Mouse (Mus musculus) lung, embryonic 16.5 days (tissue): Measurements from ENCODE around the gene Akap13. TPM values are rescaled to one million over a fixed set of nuclear protein-coding genes. Genes with fewer than 3 reads are reported as not detected.

Experiments
- ATAC-seq: fragments of 200-750 bp; cut with Nextera tagmentation; 2 replicates; pipeline ENCODE4 v1.8.0; 2017; ENCODE audit warnings: low read depth, mild to moderate bottlenecking, moderate library complexity
- H3K27ac ChIP-seq: fragments of 300-500 bp; sonication (generic); 2 replicates; pipeline ENCODE4 v1.5.1; 2014; ENCODE audit warnings: mild to moderate bottlenecking, control low read depth, low read length
- H3K27me3 ChIP-seq: fragments of 300-500 bp; sonication (generic); 2 replicates; pipeline ENCODE4 v1.6.1; 2014; ENCODE audit warnings: low read depth, low read length, mixed read lengths; ENCODE audit not compliant: control insufficient read depth, insufficient read depth
- H3K36me3 ChIP-seq: fragments of 300-500 bp; sonication (generic); 2 replicates; pipeline ENCODE4 v1.6.1; 2014; ENCODE audit warnings: low read length; ENCODE audit not compliant: control insufficient read depth, insufficient read depth
- H3K4me1 ChIP-seq: fragments of 300-500 bp; sonication (generic); replicated peaks from 2 replicates; pipeline ENCODE4 v1.6.1; 2014; ENCODE audit warnings: low read length, mixed read lengths; ENCODE audit not compliant: control insufficient read depth, insufficient read depth
- H3K4me2 ChIP-seq: fragments of 300-500 bp; sonication (generic); 2 replicates; pipeline ENCODE4 v1.6.1; 2014; ENCODE audit warnings: low read depth, low read length, control low read depth
- H3K4me3 ChIP-seq: fragments of 300-500 bp; sonication (generic); 2 replicates; pipeline ENCODE4 v1.5.1; 2014; ENCODE audit warnings: mild to moderate bottlenecking, low read length, control low read depth
- H3K9ac ChIP-seq: fragments of 300-500 bp; sonication (generic); 2 replicates; pipeline ENCODE4 v1.6.1; 2014; ENCODE audit warnings: low read length, control low read depth
- H3K9me3 ChIP-seq: fragments of 300-500 bp; sonication (generic); 2 replicates; pipeline ENCODE4 v1.6.1; 2016; ENCODE audit warnings: low read length; ENCODE audit not compliant: control insufficient read depth
- WGBS: fragments of 180-500 bp; shearing (Covaris S2); extraction: QIAGEN DNeasy Blood & Tissue Kit; methylation state at CpG from one replicate; pipeline ENCODE4 v1.1.7; 2014; 5-methylcytosine and 5-hydroxymethylcytosine counted together
- polyA plus RNA-seq: library from polyadenylated mRNA; unstranded; fragments of >200 nt; fragmentation: Nextera tagmentation; extraction: Ambion mirVana; gene quantifications from 2 replicates; pipeline ENCODE4 v1.2.1, GENCODE M21; 2015

Akap13 gene
- polyA plus RNA-seq, 1 experiment from 2014 or later, result 39.0 TPM

- 78% methylated on average over 7 of the region's 7 CpGs for WGBS
Measured at GRCm38 (mm10) chr7:75686046-75686826, 230.9 kb downstream of the Akap13 start.

GRCm38 (mm10) chr7:75686827-75687164, 231.5 kb downstream of the Akap13 start:
- Histone ChIP-seq H3K4me3 (no peak overlapping the region), H3K27me3 (no peaks in the 10 kb centered on the region), H3K27ac (no peak overlapping the region), H3K4me2 (no peak overlapping the region), H3K36me3 (peaks cover 10% of the 10 kb centered on the region), H3K9ac (no peak overlapping the region), H3K9me3 (no peaks in the 10 kb centered on the region), H3K4me1 (no peaks in the 10 kb centered on the region)
- ATAC-seq, result no peak
- 83% methylated on average over 1 of the region's 1 CpGs for WGBS

More at GRCm38 (mm10) chr7:75686046-75686826, 230.9 kb downstream of the Akap13 start:
- no peak overlapping the region for H3K4me2 ChIP-seq
- no peak overlapping the region for H3K27ac ChIP-seq
- no peaks in the 10 kb centered on the region for H3K27me3 ChIP-seq
- peaks cover 10% of the 10 kb centered on the region for H3K36me3 ChIP-seq
- no peaks in the 10 kb centered on the region for H3K9me3 ChIP-seq
- H3K4me1 ChIP-seq, result no peaks in the 10 kb centered on the region
- ATAC-seq, result no peak
- H3K4me3 ChIP-seq, result no peak overlapping the region
- no peak overlapping the region for H3K9ac ChIP-seq

- Histone ChIP-seq H3K36me3 (peaks cover 10% of the 10 kb centered on the region), H3K27me3 (no peaks in the 10 kb centered on the region), H3K27ac (no peak overlapping the region), H3K4me2 (no peak overlapping the region), H3K9ac (no peak overlapping the region), H3K9me3 (no peaks in the 10 kb centered on the region), H3K4me1 (no peaks in the 10 kb centered on the region), H3K4me3 (no peak overlapping the region)
- no peak for ATAC-seq
- 84% methylated on average over 3 of the region's 3 CpGs for WGBS
Measured at GRCm38 (mm10) chr7:75688144-75688543, 232.8 kb downstream of the Akap13 start.

GRCm38 (mm10) chr7:75694777-75695176, 239.4 kb downstream of the Akap13 start:
- H3K27me3 ChIP-seq, result no peaks in the 10 kb centered on the region
- H3K4me1 ChIP-seq, result no peaks in the 10 kb centered on the region
- H3K9me3 ChIP-seq, result no peaks in the 10 kb centered on the region
- no peak for ATAC-seq
- no peak overlapping the region for H3K4me2 ChIP-seq
- H3K9ac ChIP-seq, result no peak overlapping the region
- peaks cover 7% of the 10 kb centered on the region; the same call in 1 of the 2 replicates for H3K36me3 ChIP-seq
- WGBS, result 83% methylated on average over 5 of the region's 5 CpGs
- no peak overlapping the region for H3K4me3 ChIP-seq
- no peak overlapping the region for H3K27ac ChIP-seq

GRCm38 (mm10) chr7:75699836-75700235, 244.5 kb downstream of the Akap13 start:
- 88% methylated on average over 5 of the region's 5 CpGs for WGBS

GRCm38 (mm10) chr7:75700771-75701345, 245.5 kb downstream of the Akap13 start:
- no peaks in the 10 kb centered on the region for H3K4me1 ChIP-seq
- WGBS, result 84% methylated on average over 10 of the region's 10 CpGs
- no peak for ATAC-seq
- H3K27ac ChIP-seq, result no peak overlapping the region
- H3K9me3 ChIP-seq, result no peaks in the 10 kb centered on the region
- H3K27me3 ChIP-seq, result no peaks in the 10 kb centered on the region
- H3K36me3 ChIP-seq, result peaks cover 12% of the 10 kb centered on the region
- H3K4me3 ChIP-seq, result no peak overlapping the region
- no peak overlapping the region for H3K4me2 ChIP-seq
- H3K9ac ChIP-seq, result no peak overlapping the region

More at GRCm38 (mm10) chr7:75699836-75700235, 244.5 kb downstream of the Akap13 start:
- H3K9me3 ChIP-seq, result no peaks in the 10 kb centered on the region
- H3K4me1 ChIP-seq, result no peaks in the 10 kb centered on the region
- H3K4me2 ChIP-seq, result no peak overlapping the region
- no peak overlapping the region for H3K27ac ChIP-seq
- H3K9ac ChIP-seq, result no peak overlapping the region
- H3K4me3 ChIP-seq, result no peak overlapping the region
- peaks cover 14% of the 10 kb centered on the region for H3K36me3 ChIP-seq
- no peaks in the 10 kb centered on the region for H3K27me3 ChIP-seq
- no peak for ATAC-seq

- H3K4me2 ChIP-seq, result no peak overlapping the region
- no peaks in the 10 kb centered on the region for H3K9me3 ChIP-seq
- H3K4me3 ChIP-seq, result no peak overlapping the region
- no peaks in the 10 kb centered on the region for H3K4me1 ChIP-seq
- peaks cover 17% of the 10 kb centered on the region for H3K36me3 ChIP-seq
- no peak for ATAC-seq
- no peak overlapping the region for H3K27ac ChIP-seq
- no peak overlapping the region for H3K9ac ChIP-seq
- no peaks in the 10 kb centered on the region for H3K27me3 ChIP-seq
- 63% methylated on average over 7 of the region's 7 CpGs for WGBS
Measured at GRCm38 (mm10) chr7:75701761-75702160, 246.4 kb downstream of the Akap13 start.

- no peak overlapping the region for H3K9ac ChIP-seq
- no peaks in the 10 kb centered on the region for H3K4me1 ChIP-seq
- no peak overlapping the region for H3K4me3 ChIP-seq
- no peak overlapping the region for H3K27ac ChIP-seq
- peaks cover 15% of the 10 kb centered on the region for H3K36me3 ChIP-seq
- 82% methylated on average over 3 of the region's 3 CpGs for WGBS
- H3K27me3 ChIP-seq, result no peaks in the 10 kb centered on the region
- H3K9me3 ChIP-seq, result no peaks in the 10 kb centered on the region
- no peak overlapping the region for H3K4me2 ChIP-seq
- no peak for ATAC-seq
Measured at GRCm38 (mm10) chr7:75702368-75702767, 247.0 kb downstream of the Akap13 start.

- ATAC-seq, result no peak
- WGBS, result 79% methylated on average over 3 of the region's 3 CpGs
Measured at GRCm38 (mm10) chr7:75702966-75703645, 247.8 kb downstream of the Akap13 start.

More at GRCm38 (mm10) chr7:75702966-75703645, 247.8 kb downstream of the Akap13 start:
- Histone ChIP-seq H3K4me1 (no peaks in the 10 kb centered on the region), H3K4me2 (no peak overlapping the region), H3K4me3 (no peak overlapping the region), H3K9ac (no peak overlapping the region), H3K27ac (no peak overlapping the region), H3K36me3 (peaks cover 18% of the 10 kb centered on the region), H3K27me3 (no peaks in the 10 kb centered on the region), H3K9me3 (no peaks in the 10 kb centered on the region)
